In genomic region chr13:3354912-3355311, GRCm38 (mm10) we compare ENCODE assay signal across 5 mouse cellular contexts.
A peak's percentile ranks its signal among the peaks of the same experiment; 100 is the strongest.
DNase-seq lines count a peak whose midpoint lies in the region.

No protein-coding gene starts in this region.

- DNase-seq in brain, adult 2 months (ENCODE audit: low read depth, low spot score) = peak; percentile 66
- peak; percentile 24 to 40 for DNase-seq in frontal cortex, adult 2 months (ENCODE audit: extremely low spot score in 1 of 2, low spot score in 1 of 2)
- DNase-seq in left cerebral cortex, adult 11 months (ENCODE audit: low spot score) = peak; percentile 21
- DNase-seq in left cerebral cortex, adult 9 months (ENCODE audit: low spot score in 2 of 2) = peak; percentile 25 to 32
- peak; percentile 10 for DNase-seq in telencephalon, adult 2 months (ENCODE audit: low read depth, low spot score)

Comparison
In these comparisons a context has a peak if more than half of its experiments do, and no peak if none do; other contexts are left out.
1. Peak in every context shown above with its lines: DNase-seq.
2. DNase-seq: peak in every context shown above with its lines; median percentile 66 in brain, adult 2 months; 32 in frontal cortex, adult 2 months; 28 in left cerebral cortex, adult 9 months; 21 in left cerebral cortex, adult 11 months; 10 in telencephalon, adult 2 months.